Mouse (Mus musculus) kidney, postnatal 25 days (tissue): ENCODE results near the gene Gm49384.

Source experiments
- DNase-seq, 2 experiments: peaks; one replicate each; pipeline ENCODE4 v3.0.0; 2021; ENCODE audit warnings: mixed read lengths in 2 of 2

Gene Gm49384

GRCm38 (mm10) chr12:69207396-69207795 lies 3.3 kb upstream of the Gm49384 start:
- no peak for DNase-seq

- no peak for DNase-seq
These were observed 5.1 kb downstream of the Gm49384 start for GRCm38 (mm10) chr12:69198985-69199384.

- DNase-seq: peak; percentile 90 to 91
These were observed 5.9 kb downstream of the Gm49384 start, which contains the start of gene Dnaaf2 for GRCm38 (mm10) chr12:69198164-69198535. Dnaaf2 (minus strand) TSS chr12:69198429.

GRCm38 (mm10) chr12:69197378-69198163 lies 6.5 kb downstream of the Gm49384 start:
- DNase-seq: peak; percentile 53 to 72

GRCm38 (mm10) chr12:69196444-69197377 lies 7.4 kb downstream of the Gm49384 start, which contains the start of gene Gm49383:
Gm49383 (minus strand) TSS chr12:69197104.
- peak; percentile 71 to 85 for DNase-seq

- no peak for DNase-seq
These were observed 11.4 kb downstream of the Gm49384 start for GRCm38 (mm10) chr12:69192637-69193036.

GRCm38 (mm10) chr12:69191396-69191795 lies 12.7 kb downstream of the Gm49384 start:
- no peak for DNase-seq

- DNase-seq: no peak
These were observed 13.5 kb downstream of the Gm49384 start for GRCm38 (mm10) chr12:69190522-69190921.

- no peak for DNase-seq
These were observed 14.0 kb downstream of the Gm49384 start for GRCm38 (mm10) chr12:69190074-69190473.

GRCm38 (mm10) chr12:69186811-69187471 lies 17.1 kb downstream of the Gm49384 start:
- DNase-seq: peak; percentile 56 to 66

GRCm38 (mm10) chr12:69185371-69185770 lies 18.7 kb downstream of the Gm49384 start:
- DNase-seq: no peak

GRCm38 (mm10) chr12:69184342-69185295 lies 19.4 kb downstream of the Gm49384 start:
- peak; percentile 59 to 76 for DNase-seq

- DNase-seq: peak; percentile 100
These were observed 20.3 kb downstream of the Gm49384 start, which contains the start of the genes Rpl36al and Mgat2 for GRCm38 (mm10) chr12:69183583-69184308. Rpl36al (minus strand) TSS chr12:69184083. Mgat2 (plus strand) TSS chr12:69184157.

GRCm38 (mm10) chr12:69181800-69182199 lies 22.3 kb downstream of the Gm49384 start:
- DNase-seq: no peak

- DNase-seq: peak; percentile 40 to 63
These were observed 24.7 kb downstream of the Gm49384 start for GRCm38 (mm10) chr12:69179371-69179770.

- no peak for DNase-seq
These were observed 26.5 kb downstream of the Gm49384 start for GRCm38 (mm10) chr12:69177526-69177925.

GRCm38 (mm10) chr12:69175975-69176374 lies 28.1 kb downstream of the Gm49384 start:
- no peak for DNase-seq

- no peak for DNase-seq
These were observed 32.8 kb downstream of the Gm49384 start for GRCm38 (mm10) chr12:69171307-69171706.

GRCm38 (mm10) chr12:69168461-69169106 lies 35.5 kb downstream of the Gm49384 start, which contains the start of gene Lrr1:
Lrr1 (plus strand) TSS chr12:69168814.
- peak; percentile 89 to 91 for DNase-seq
